Mouse (Mus musculus) G1E (cell line): ENCODE data around the gene Dhtkd1. TPM values are rescaled to one million over a fixed set of nuclear protein-coding genes. Genes with fewer than 3 reads are reported as not detected.
A peak's percentile ranks its signal among the peaks of the same experiment; 100 is the strongest.

Source experiments
- ATAC-seq: 2 replicates; pipeline ENCODE4 v1.8.0; 2016; ENCODE audit warnings: mild to moderate bottlenecking; ENCODE audit not compliant: insufficient number of reproducible peaks, poor library complexity, low FRiP score, severe bottlenecking; ENCODE audit errors: extremely low read depth
- DNase-seq: peaks from one replicate; pipeline ENCODE4 v3.0.0; 2012; ENCODE audit warnings: low spot score
- H3K27me3 ChIP-seq: 2 replicates; pipeline ENCODE4 v1.6.1; 2012; ENCODE audit warnings: mild to moderate bottlenecking, low read length, inconsistent platforms; ENCODE audit not compliant: insufficient read depth
- H3K36me3 ChIP-seq: replicated peaks from 2 replicates; pipeline ENCODE3; 2012; ENCODE audit warnings: mild to moderate bottlenecking, inconsistent platforms
- H3K4me1 ChIP-seq: 2 replicates; pipeline ENCODE4 v1.6.1; 2012; ENCODE audit warnings: low read depth, low read length, inconsistent platforms, mixed read lengths; ENCODE audit not compliant: insufficient read depth
- H3K4me3 ChIP-seq: 2 replicates; pipeline ENCODE4 v1.5.1; 2012; ENCODE audit warnings: low read depth, mild to moderate bottlenecking, inconsistent platforms, low read length, moderate library complexity, mixed read lengths
- H3K9me3 ChIP-seq: replicated peaks from 2 replicates; pipeline ENCODE4 v1.6.1; 2012; ENCODE audit warnings: inconsistent platforms
- CTCF ChIP-seq: IDR thresholded peaks from 2 replicates; pipeline ENCODE4 v1.5.1; 2012; ENCODE audit warnings: low read depth, low read length, inconsistent platforms, mixed read lengths
- GATA1 ChIP-seq: IDR thresholded peaks from 2 replicates; pipeline ENCODE4 v1.6.1; 2012; ENCODE audit warnings: borderline replicate concordance, low read length, inconsistent platforms, mixed read lengths
- GATA2 ChIP-seq: IDR thresholded peaks from 2 replicates; pipeline ENCODE4 v1.6.1; 2012; ENCODE audit warnings: low read depth, low read length, inconsistent platforms, borderline replicate concordance
- POLR2AphosphoS5 ChIP-seq: IDR thresholded peaks from 2 replicates; pipeline ENCODE4 v1.6.1; 2012; ENCODE audit warnings: low read depth, low read length, inconsistent platforms; ENCODE audit not compliant: insufficient replicate concordance
- TAL1 ChIP-seq: conservative IDR thresholded peaks from 2 replicates; pipeline ENCODE4 v1.6.1; 2012; ENCODE audit warnings: low read depth, low read length, inconsistent platforms, mixed read lengths
- polyA plus RNA-seq: library from polyadenylated mRNA; stranded (reverse); fragments of >175 nt; gene quantifications from 2 replicates; pipeline ENCODE4 v1.2.3, GENCODE M21; 2012
- total RNA-seq, 2 experiments: library from RNA; stranded (forward) in 1 of 2; stranded (reverse) in 1 of 2; fragments of 200-1000 nt in 1 of 2; fragments of >200 nt in 1 of 2; fragmentation: Nextera tagmentation in 1 of 2; gene quantifications; 2 replicates each; pipeline ENCODE4 v1.2.3; 2014 to 2017

Dhtkd1 gene
- total and polyA plus RNA-seq, 3 experiments, result 0.11 TPM; not detected in 2

- Histone ChIP-seq H3K9me3 (no peaks in the 10 kb centered on the region), H3K4me1 (no peaks in the 10 kb centered on the region), H3K27me3 (peaks cover 11% of the 10 kb centered on the region), H3K36me3 (no peaks in the 10 kb centered on the region), H3K4me3 (no peak overlapping the region)
- TF ChIP-seq POLR2AphosphoS5, result no peak
- TF ChIP-seq CTCF, result no peak
- no peak for TF ChIP-seq TAL1
- TF ChIP-seq GATA1, result no peak
- TF ChIP-seq GATA2, result no peak
- no peak for ATAC-seq
- no peak for DNase-seq
Measured at GRCm38 (mm10) chr2:5927481-5927880, 15.1 kb downstream of the Dhtkd1 start.

DNA sequence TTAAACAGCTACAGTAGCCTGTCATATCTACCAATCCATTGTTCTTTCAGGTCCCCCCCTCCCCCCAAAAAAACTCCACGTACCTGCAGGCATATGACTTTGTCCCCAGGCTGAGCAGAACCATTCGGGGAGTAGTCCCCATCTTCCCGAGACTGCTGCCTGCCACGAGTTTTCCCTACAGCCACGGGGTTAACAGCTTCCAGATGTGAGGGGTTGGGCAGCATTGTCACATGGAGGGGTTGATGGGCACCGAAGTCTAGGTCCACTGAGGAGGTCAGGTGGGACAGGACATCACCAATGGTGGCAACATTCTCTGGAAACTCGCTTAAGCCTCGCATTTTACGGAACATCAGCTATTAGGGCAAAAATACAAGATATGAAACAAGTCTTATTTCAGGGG, 18.8 kb downstream of the Dhtkd1 start:
- no peak overlapping the region for H3K4me3 ChIP-seq
- DNase-seq, result no peak
- TF ChIP-seq GATA2 (no peak), TAL1 (no peak), POLR2AphosphoS5 (no peak), GATA1 (no peak), CTCF (no peak)
- no peaks in the 10 kb centered on the region for H3K9me3 ChIP-seq
- H3K36me3 ChIP-seq, result no peaks in the 10 kb centered on the region
- ATAC-seq, result no peak
- H3K27me3 ChIP-seq, result peaks cover 15% of the 10 kb centered on the region
- no peaks in the 10 kb centered on the region for H3K4me1 ChIP-seq

DNA sequence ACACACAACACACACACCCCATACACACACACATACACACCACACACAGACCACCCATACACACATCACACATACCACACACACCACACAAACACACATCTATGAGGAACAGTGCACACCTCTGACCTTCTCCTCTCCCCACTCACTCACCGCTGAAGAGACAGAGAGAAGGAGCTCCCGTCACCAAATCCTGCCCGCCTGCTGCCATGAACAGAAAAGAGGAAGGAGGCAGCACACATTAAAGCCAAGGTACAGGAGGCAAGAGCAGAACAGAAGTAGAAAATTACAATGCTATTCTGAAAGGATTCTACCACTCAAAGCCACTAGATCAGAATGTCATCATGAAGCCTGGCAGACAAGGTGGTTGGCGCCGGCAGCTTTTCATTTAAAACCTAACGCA, 19.8 kb downstream of the Dhtkd1 start:
- ATAC-seq (no peak), DNase-seq (no peak)

DNA sequence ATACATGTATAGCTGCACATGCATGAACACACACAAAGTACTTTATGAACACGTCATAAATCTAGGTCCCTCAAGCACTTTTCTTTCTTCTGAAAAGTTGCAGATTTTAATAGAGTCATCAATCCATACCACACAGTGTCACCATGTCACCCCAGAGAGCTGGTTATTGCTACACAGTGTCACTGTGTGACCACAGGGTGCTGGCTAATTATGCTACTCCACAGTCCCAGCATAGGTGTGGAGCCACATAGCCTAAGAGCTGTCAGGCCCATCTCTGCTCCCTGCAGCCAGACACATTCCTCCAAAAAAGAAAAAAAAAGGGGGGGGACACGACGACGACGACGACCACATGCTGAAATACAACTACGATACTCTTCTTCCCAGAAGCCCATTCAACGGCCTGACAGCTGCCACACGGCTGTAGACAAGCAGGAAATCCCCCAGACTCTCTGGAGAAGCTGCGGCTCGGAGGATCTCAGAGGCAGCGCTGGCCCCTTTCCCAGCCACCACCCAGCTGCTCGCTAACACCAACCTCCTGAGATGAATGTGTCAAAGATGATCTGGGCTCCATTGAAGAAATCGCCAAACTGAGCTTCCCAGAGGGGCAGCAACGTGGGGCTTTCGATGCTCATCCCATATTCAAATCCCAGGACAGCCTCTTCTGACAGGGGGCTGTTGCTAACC, 31.2 kb downstream of the Dhtkd1 start:
- ATAC-seq, result no peak
- H3K27me3 ChIP-seq, result peaks cover 24% of the 10 kb centered on the region
- H3K4me3 ChIP-seq, result no peak overlapping the region

More for the DNA sequence above, 19.8 kb downstream of the Dhtkd1 start:
- Histone ChIP-seq H3K4me1 (no peaks in the 10 kb centered on the region), H3K9me3 (no peaks in the 10 kb centered on the region), H3K4me3 (no peak overlapping the region), H3K36me3 (no peaks in the 10 kb centered on the region), H3K27me3 (peaks cover 11% of the 10 kb centered on the region)
- TF ChIP-seq GATA2 (no peak), GATA1 (no peak), CTCF (no peak), POLR2AphosphoS5 (no peak), TAL1 (no peak)

DNA sequence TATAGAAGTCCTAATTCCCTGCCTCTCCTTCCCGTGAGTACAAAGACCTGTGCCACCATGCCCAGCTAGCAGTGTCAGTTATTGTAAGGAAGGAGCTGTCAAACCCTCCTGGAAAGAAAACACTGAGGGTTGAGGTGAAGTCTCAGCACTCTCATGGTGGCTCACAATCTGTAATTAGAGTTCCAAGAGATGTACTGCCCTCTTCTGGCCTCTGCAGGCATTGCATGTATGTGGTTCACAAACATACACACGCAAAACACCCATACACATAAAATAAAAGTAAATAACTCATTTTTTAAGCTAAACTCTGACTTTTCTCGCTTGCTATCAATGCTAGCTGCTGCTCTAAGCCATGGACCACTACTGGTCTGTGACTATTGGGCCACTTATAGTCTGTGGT, 36.0 kb downstream of the Dhtkd1 start:
- Histone ChIP-seq H3K9me3 (no peaks in the 10 kb centered on the region), H3K27me3 (peaks cover 32% of the 10 kb centered on the region), H3K4me1 (no peaks in the 10 kb centered on the region), H3K36me3 (no peaks in the 10 kb centered on the region), H3K4me3 (no peak overlapping the region)
- DNase-seq (no peak), ATAC-seq (no peak)
- TF ChIP-seq CTCF, result peak; percentile 83
- no peak for TF ChIP-seq GATA2

More for the DNA sequence above, 31.2 kb downstream of the Dhtkd1 start:
- H3K36me3 ChIP-seq, result no peaks in the 10 kb centered on the region
- no peak for DNase-seq
- no peaks in the 10 kb centered on the region for H3K9me3 ChIP-seq
- H3K4me1 ChIP-seq, result no peaks in the 10 kb centered on the region
- TF ChIP-seq GATA2 (no peak), TAL1 (no peak), CTCF (no peak), GATA1 (no peak), POLR2AphosphoS5 (no peak)

DNA sequence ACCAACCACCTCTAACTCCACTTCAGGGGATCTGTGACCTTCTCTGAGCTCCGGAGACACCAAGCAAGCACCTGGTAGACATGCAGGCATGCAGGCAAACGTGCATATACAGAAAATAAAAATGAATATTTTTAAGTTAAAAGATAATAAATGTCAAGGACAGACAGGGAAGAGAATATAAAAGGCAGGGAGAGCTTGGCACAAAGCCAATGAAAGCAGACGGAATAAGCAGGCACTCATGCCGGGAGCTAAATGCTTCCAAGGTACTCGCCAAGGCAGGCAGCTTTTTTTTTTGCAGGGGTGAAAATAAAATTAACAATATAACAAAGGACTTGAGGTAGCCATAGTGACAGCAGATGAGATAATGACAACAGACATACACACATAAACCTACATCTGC, 36.5 kb downstream of the Dhtkd1 start:
- Histone ChIP-seq H3K36me3 (no peaks in the 10 kb centered on the region), H3K9me3 (no peaks in the 10 kb centered on the region), H3K4me3 (no peak overlapping the region), H3K27me3 (peaks cover 33% of the 10 kb centered on the region), H3K4me1 (no peaks in the 10 kb centered on the region)
- TF ChIP-seq POLR2AphosphoS5 (no peak), CTCF (no peak), GATA1 (no peak), GATA2 (no peak), TAL1 (no peak)
- no peak for DNase-seq
- ATAC-seq, result no peak

- TF ChIP-seq GATA2 (no peak), CTCF (peak; percentile 34; the same call in 1 of the 2 replicates)
- no peaks in the 10 kb centered on the region for H3K4me1 ChIP-seq
- DNase-seq (no peak), ATAC-seq (no peak)
- no peak overlapping the region for H3K4me3 ChIP-seq
- H3K9me3 ChIP-seq, result no peaks in the 10 kb centered on the region
- no peaks in the 10 kb centered on the region for H3K36me3 ChIP-seq
- H3K27me3 ChIP-seq, result peaks cover 22% of the 10 kb centered on the region
Measured at GRCm38 (mm10) chr2:5900145-5900544, 42.4 kb downstream of the Dhtkd1 start.
